Mouse (Mus musculus) heart, postnatal 0 days (tissue): ENCODE data around the gene Alg12. TPM values are rescaled to one million over a fixed set of nuclear protein-coding genes. Genes with fewer than 3 reads are reported as not detected.
"Not testable (repeated sequence)": the region's sequence is repeated elsewhere in the genome, so short reads cannot be mapped to it uniquely, and the experiment has no call there.

ENCODE experiments used
- ATAC-seq: fragments of 200-750 bp; cut with Nextera tagmentation; 2 replicates; pipeline ENCODE4 v1.8.0; 2017; ENCODE audit warnings: low read depth, moderate number of reproducible peaks, moderate library complexity; ENCODE audit not compliant: insufficient read depth
- DNase-seq: peaks from one replicate; pipeline ENCODE4 v3.0.0-alpha.2; 2016; ENCODE audit warnings: low spot score
- H3K27ac ChIP-seq: fragments of 300-500 bp; sonication (generic); 2 replicates; pipeline ENCODE4 v1.5.1; 2014; ENCODE audit warnings: low read depth, mild to moderate bottlenecking
- H3K27me3 ChIP-seq: fragments of 300-500 bp; sonication (generic); 2 replicates; pipeline ENCODE4 v1.6.1; 2014; ENCODE audit warnings: low read length, mixed read lengths; ENCODE audit not compliant: control insufficient read depth, insufficient read depth
- H3K36me3 ChIP-seq: fragments of 300-500 bp; sonication (generic); replicated peaks from 2 replicates; pipeline ENCODE4 v1.6.1; 2014; ENCODE audit warnings: low read length, mixed read lengths; ENCODE audit not compliant: control insufficient read depth, insufficient read depth
- H3K4me1 ChIP-seq: fragments of 300-500 bp; sonication (generic); 2 replicates; pipeline ENCODE4 v1.6.1; 2014; ENCODE audit warnings: antibody characterized with exemption; ENCODE audit not compliant: control insufficient read depth, insufficient read depth
- H3K4me2 ChIP-seq: fragments of 300-500 bp; sonication (generic); 2 replicates; pipeline ENCODE4 v1.6.1; 2014; ENCODE audit warnings: low read depth, mild to moderate bottlenecking, low read length, moderate library complexity
- H3K4me3 ChIP-seq: fragments of 300-500 bp; sonication (generic); 2 replicates; pipeline ENCODE4 v1.5.1; 2014; ENCODE audit warnings: low read depth, low read length
- H3K9ac ChIP-seq: fragments of 300-500 bp; sonication (generic); replicated peaks from 2 replicates; pipeline ENCODE4 v1.6.1; 2014; ENCODE audit warnings: low read depth, low read length, mixed read lengths
- H3K9me3 ChIP-seq: fragments of 300-500 bp; sonication (generic); replicated peaks from 2 replicates; pipeline ENCODE4 v1.6.1; 2016; ENCODE audit warnings: low read length; ENCODE audit not compliant: control insufficient read depth
- CTCF ChIP-seq: IDR thresholded peaks from 2 replicates; pipeline ENCODE4 v1.5.1; 2016; ENCODE audit warnings: antibody characterized with exemption, control low read depth, low read depth
- EP300 ChIP-seq: IDR thresholded peaks from 2 replicates; pipeline ENCODE4 v1.6.1; 2016; ENCODE audit warnings: antibody characterized with exemption, low read depth
- WGBS: fragments of 180-500 bp; shearing (Covaris S2); extraction: QIAGEN DNeasy Blood & Tissue Kit; methylation state at CpG from one replicate; pipeline ENCODE4 v1.1.7; 2014; 5-methylcytosine and 5-hydroxymethylcytosine counted together
- polyA plus RNA-seq: library from polyadenylated mRNA; unstranded; fragments of >200 nt; fragmentation: Nextera tagmentation; extraction: Ambion mirVana; gene quantifications from 2 replicates; pipeline ENCODE4 v1.2.1, GENCODE M21; 2015
- total RNA-seq: library from RNA; depleted of rRNA; stranded (reverse); fragments of >200 nt; gene quantifications from 2 replicates; pipeline ENCODE4 v1.2.3, GENCODE M21; 2014; ENCODE audit warnings: low replicate concordance; rRNA removed

Gene Alg12
- total and polyA plus RNA-seq, 2 experiments from 2014 or later, result 6.4 to 21.8 TPM

DNA sequence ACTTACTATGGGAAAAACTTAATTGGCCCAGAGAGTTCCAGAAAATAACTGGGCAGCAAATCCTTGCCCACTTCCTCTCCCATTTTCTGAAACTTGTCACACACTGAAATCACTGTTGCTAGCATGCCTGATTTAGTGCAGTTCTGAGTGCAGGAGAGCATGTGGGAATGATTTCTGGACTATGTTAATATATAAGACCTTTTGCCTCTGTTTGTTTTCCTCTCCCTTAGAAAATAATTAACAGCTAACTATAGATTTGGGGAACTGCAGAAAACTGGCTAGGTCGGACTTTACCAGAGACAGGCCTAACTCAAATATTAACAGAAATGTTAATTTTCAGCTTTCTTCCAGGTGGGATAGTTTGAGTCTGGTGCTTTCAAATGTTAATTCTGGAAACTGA, 50.6 kb downstream of the Alg12 start:
- no peak for DNase-seq
- WGBS, result 81% methylated on average over 1 of the region's 1 CpGs
- TF ChIP-seq CTCF, result no peak
- Histone ChIP-seq H3K4me1 (no peaks in the 10 kb centered on the region), H3K27me3 (no peaks in the 10 kb centered on the region), H3K4me2 (no peak overlapping the region), H3K4me3 (no peak overlapping the region), H3K27ac (no peak overlapping the region), H3K9me3 (no peaks in the 10 kb centered on the region), H3K9ac (no peak overlapping the region), H3K36me3 (peaks cover 6% of the 10 kb centered on the region)
- no peak for ATAC-seq

DNA sequence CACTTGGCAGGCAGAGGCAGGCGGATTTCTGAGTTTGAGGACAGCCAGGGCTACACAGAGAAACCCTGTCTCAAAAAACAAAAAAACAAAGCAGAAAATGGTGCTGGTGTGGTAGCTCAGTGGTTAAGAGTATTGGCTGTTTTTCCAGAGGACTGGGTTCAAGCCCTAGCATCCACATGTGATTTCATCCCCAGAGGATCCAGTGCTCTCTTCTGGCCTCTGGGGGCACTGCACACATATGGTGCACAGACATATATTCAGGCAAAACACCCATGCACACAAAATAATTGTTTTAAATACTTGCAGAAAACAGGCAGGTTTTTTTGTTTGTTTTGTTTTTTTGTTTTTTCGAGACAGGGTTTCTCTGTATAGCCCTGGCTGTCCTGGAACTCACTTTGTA, 53.0 kb downstream of the Alg12 start:
- not testable (repeated sequence) for H3K4me2 ChIP-seq, H3K27me3 ChIP-seq, H3K9me3 ChIP-seq, ATAC-seq, H3K4me1 ChIP-seq, H3K9ac ChIP-seq, H3K4me3 ChIP-seq, H3K27ac ChIP-seq, DNase-seq
- peaks cover 12% of the 10 kb centered on the region for H3K36me3 ChIP-seq
- 90% methylated on average over 2 of the region's 2 CpGs for WGBS

DNA sequence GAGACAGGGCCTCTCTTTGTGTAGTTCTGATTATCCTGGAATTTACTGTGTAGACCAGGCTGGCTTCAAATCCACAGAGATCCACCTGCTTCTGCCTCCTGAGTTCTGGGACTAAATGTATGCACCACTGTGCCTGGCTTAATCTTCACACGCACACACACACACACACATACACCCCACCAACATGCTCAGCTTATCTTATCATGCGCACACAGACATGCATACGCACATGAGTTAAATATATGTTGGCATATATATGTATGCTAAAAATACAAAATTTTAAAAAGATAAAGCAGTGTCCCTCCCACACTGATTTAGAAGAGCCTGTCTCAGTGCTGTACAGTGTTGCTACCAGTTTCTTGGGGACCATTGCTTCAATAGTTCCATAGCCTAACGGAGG, 57.6 kb downstream of the Alg12 start:
- no peak for DNase-seq
- Histone ChIP-seq H3K9ac (no peak overlapping the region), H3K36me3 (peaks cover 9% of the 10 kb centered on the region), H3K4me3 (no peak overlapping the region), H3K9me3 (no peaks in the 10 kb centered on the region), H3K27ac (no peak overlapping the region), H3K27me3 (no peaks in the 10 kb centered on the region), H3K4me1 (peaks cover 16% of the 10 kb centered on the region), H3K4me2 (no peak overlapping the region)
- no peak for ATAC-seq
- WGBS, result 77% methylated on average over 4 of the region's 4 CpGs
- TF ChIP-seq EP300 (no peak), CTCF (no peak)

DNA sequence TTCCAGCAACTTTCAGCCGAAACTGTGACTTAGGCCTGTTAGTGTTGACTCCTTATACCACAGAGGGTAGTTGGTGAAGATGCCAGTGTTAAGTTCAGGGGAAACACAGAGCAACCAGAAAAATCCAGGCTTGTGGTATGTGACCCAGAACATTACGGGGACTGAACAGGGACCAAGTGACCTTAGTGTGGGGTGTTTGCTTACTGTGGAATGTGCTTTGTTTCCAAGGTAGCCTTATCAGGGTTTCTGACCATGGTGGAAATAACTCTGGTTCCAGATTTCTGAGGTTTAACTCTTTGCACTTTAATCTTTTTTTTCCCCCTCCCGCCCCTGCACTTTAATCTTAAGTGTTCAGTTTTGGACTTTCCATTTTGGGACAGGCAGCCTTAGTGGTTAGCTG, 61.1 kb downstream of the Alg12 start:
- 0 out of 2 replicates have a peak overlapping the region, but pooled peaks have one; percentile 32 for H3K4me2 ChIP-seq
- H3K36me3 ChIP-seq, result peaks cover 13% of the 10 kb centered on the region
- no peak overlapping the region for H3K9ac ChIP-seq
- no peaks in the 10 kb centered on the region for H3K9me3 ChIP-seq
- no peak for TF ChIP-seq EP300
- no peak for TF ChIP-seq CTCF
- peaks cover 20% of the 10 kb centered on the region for H3K4me1 ChIP-seq
- DNase-seq (peak; percentile 61), ATAC-seq (peak; percentile 84)
- WGBS, result 19% methylated on average over 3 of the region's 3 CpGs
- H3K4me3 ChIP-seq, result no peak overlapping the region
- H3K27ac ChIP-seq, result peak overlapping the region; percentile 75
- H3K27me3 ChIP-seq, result no peaks in the 10 kb centered on the region

DNA sequence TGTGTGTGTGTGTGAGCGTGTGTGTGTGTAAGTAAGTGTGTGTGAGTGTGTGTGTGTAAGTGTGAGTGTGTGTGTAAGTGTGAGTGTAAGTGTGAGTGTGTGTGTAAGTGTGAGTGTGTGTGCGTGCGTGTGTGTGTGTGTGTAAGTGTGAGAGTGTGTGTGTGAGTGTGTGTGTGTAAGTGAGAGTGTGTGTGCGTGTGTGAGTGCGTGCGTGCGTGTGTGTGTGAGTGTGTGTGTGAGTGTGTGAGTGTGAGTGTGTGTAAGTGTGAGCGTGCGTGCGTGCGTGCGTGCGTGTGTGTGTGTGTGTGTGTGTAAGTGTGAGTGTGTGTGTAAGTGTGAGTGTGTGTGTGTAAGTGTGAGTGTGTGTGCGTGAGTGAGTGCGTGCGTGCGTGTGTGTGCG, 63.4 kb downstream of the Alg12 start:
- Histone ChIP-seq H3K9ac (no peak overlapping the region), H3K4me2 (no peak overlapping the region), H3K4me1 (peaks cover 26% of the 10 kb centered on the region), H3K4me3 (no peak overlapping the region), H3K9me3 (no peaks in the 10 kb centered on the region), H3K27ac (no peak overlapping the region), H3K36me3 (0 out of 2 replicates have a peak, but pooled peaks cover 7% of the 10 kb centered on the region), H3K27me3 (no peaks in the 10 kb centered on the region)
- ATAC-seq, result no peak
- 97% methylated on average over 18 of the region's 18 CpGs for WGBS
- DNase-seq, result no peak
- TF ChIP-seq CTCF, result no peak
- TF ChIP-seq EP300, result no peak

Other genes with a start within 250 kb of the Alg12 start
- not detected in 2 replicates for gene Zdhhc25, start 219.0 kb downstream of the Alg12 start, total RNA-seq
- not detected in 2 replicates for gene Zdhhc25, start 219.0 kb downstream of the Alg12 start, polyA plus RNA-seq
- gene Brd1, start 85.1 kb downstream of the Alg12 start, total RNA-seq, result 35.8 and 36.8 TPM in 2 replicates
- gene Brd1, start 85.1 kb downstream of the Alg12 start, polyA plus RNA-seq, result 7.9 and 9.9 TPM in 2 replicates
- gene Zbed4, start 67.7 kb downstream of the Alg12 start, total RNA-seq, result 15.7 and 16.6 TPM in 2 replicates
- 4.0 and 5.1 TPM in 2 replicates for gene Zbed4, start 67.7 kb downstream of the Alg12 start, polyA plus RNA-seq
- 23.3 and 24.0 TPM in 2 replicates for gene Creld2, start 328 bp upstream of the Alg12 start, total RNA-seq
- gene Creld2, start 328 bp upstream of the Alg12 start, polyA plus RNA-seq, result 26.3 and 35.3 TPM in 2 replicates
- 98.4 and 139 TPM in 2 replicates for gene Pim3, start 42.9 kb upstream of the Alg12 start, total RNA-seq
- gene Pim3, start 42.9 kb upstream of the Alg12 start, polyA plus RNA-seq, result 50.6 and 71.1 TPM in 2 replicates
- not detected in 2 replicates for gene Ttll8, start 135.1 kb upstream of the Alg12 start, total RNA-seq
- not detected in 2 replicates for gene Ttll8, start 135.1 kb upstream of the Alg12 start, polyA plus RNA-seq
- gene Mlc1, start 159.7 kb upstream of the Alg12 start, total RNA-seq, result not detected in 2 replicates
- gene Mlc1, start 159.7 kb upstream of the Alg12 start, polyA plus RNA-seq, result 0.04 TPM in 1 of 2 replicates, not detected in the other
- gene Mov10l1, start 163.6 kb upstream of the Alg12 start, total RNA-seq, result 74.3 and 85.9 TPM in 2 replicates
- 114 and 124 TPM in 2 replicates for gene Mov10l1, start 163.6 kb upstream of the Alg12 start, polyA plus RNA-seq
- gene Panx2, start 240.4 kb upstream of the Alg12 start, total RNA-seq, result 0.70 TPM in 1 of 2 replicates, not detected in the other
- 0.93 and 1.0 TPM in 2 replicates for gene Panx2, start 240.4 kb upstream of the Alg12 start, polyA plus RNA-seq